Mouse (Mus musculus) effector memory CD4-positive, alpha-beta T cell, adult 5 months (primary cell): ENCODE data around the gene Bhlhe40. TPM values are rescaled to one million over a fixed set of nuclear protein-coding genes. Genes with fewer than 3 reads are reported as not detected.

ENCODE experiments used
- polyA plus RNA-seq: library from polyadenylated mRNA; unstranded; fragments of 100-300 nt; shearing (Covaris generic); gene quantifications from one replicate; pipeline ENCODE4 v1.2.1, GENCODE M21; 2017

The Bhlhe40 gene
- 694 TPM for polyA plus RNA-seq

GRCm38 (mm10) chr6:108660206-108660877, at the start of gene Bhlhe40:
Gene Bhlhe40 (plus strand): TSS chr6:108660629.

Other genes with a start within 250 kb of the Bhlhe40 start
- gene Arl8b, start 122.5 kb downstream of the Bhlhe40 start, polyA plus RNA-seq, result 62.2 TPM
- 175 TPM for gene Edem1, start 168.0 kb downstream of the Bhlhe40 start, polyA plus RNA-seq